Mouse (Mus musculus): Measurements from ENCODE around the gene Tshb.

The Tshb gene

DNA sequence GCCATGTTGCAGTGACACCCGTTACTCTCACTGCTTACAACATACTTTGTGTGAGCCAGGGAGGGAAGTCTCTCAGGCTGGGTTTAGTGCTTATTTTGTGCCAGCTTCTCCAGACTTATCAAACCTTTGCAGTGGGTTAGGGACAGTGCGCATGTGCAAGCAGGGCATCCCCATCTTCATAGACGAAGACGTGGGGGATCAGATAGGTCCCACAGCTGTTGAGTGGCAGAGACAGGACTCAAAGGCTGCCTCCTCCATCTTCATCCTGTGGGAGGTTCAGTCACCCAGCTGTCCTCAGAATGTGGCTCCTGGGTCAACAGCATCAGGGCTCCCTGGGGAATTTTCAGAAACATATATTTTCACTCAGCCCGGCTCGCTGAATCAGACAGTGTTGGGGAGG, 46.1 kb downstream of the Tshb start:
- DNase-seq, result no peak

DNA sequence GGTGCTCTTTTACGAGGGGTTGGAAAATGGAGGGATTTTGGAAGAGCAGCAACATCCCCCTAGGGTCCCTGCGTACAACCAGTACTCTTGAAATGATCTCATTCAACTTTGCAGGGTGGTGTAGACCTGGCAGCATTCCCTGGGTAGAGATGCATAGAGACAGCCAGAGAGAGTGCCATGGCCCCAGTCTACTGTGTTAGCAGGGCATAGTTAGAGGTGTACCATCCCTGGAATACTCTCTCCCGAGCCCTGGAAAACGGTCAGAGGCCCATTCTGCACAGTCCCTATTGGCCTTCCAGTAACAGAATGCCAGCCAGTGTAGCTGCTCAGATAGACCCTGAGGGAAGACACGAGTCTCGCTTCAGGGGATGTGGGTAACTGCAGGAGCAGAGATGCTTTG, 46.9 kb downstream of the Tshb start:
- DNase-seq, result peak; percentile 46

DNA sequence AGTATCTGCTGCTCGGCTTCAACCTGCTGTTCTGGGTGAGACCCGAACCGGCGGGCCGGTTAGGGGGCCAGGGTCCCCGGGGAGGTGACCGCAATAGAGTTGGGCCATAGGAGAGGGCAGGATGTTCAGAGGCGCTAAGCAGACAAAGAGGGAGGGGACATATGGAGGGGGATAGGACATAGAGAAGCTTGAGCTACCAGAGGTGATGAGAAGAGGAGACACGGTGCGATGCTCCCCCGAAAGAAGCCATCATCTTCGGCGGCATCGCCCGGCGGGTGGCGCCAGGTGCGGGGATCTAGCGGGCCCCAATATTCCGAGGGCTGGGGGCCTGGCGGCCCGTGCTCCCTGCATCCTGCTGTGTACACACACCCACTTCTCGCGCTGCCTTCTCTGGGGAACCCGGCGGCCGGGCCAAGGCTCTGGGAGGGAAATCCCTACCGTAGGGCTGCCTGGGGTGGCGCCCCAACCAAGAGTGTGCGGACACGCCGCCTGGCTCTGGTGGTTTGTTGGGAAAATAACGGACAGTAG, 47.4 kb downstream of the Tshb start:
- DNase-seq, result peak; percentile 45

- DNase-seq, result peak; percentile 65
These were observed 48.0 kb downstream of the Tshb start, which contains the start of gene Tspan2 for GRCm38 (mm10) chr3:102734313-102735030. Gene Tspan2 (plus strand): TSS chr3:102734529.

- no peak for DNase-seq
These were observed 48.6 kb downstream of the Tshb start for GRCm38 (mm10) chr3:102733936-102734312.

DNA sequence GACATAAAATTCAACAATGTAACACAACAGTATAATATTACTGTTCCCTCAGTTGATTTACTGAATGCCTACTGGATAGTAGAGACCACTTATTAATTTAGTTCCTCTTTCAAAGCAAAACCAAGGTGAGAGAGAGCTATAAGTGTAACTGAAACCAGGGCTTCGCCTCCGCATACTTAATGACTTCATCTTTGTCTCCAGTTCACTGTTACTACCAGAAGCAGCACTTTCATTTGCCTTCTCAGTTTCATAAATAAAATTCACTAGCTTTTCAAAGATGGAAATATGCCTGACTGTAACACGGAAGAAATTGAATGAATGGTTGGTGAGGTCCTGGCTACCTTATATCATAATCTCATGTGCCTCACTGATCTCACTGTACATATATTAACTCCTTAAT, 49.5 kb downstream of the Tshb start:
- no peak for DNase-seq

DNA sequence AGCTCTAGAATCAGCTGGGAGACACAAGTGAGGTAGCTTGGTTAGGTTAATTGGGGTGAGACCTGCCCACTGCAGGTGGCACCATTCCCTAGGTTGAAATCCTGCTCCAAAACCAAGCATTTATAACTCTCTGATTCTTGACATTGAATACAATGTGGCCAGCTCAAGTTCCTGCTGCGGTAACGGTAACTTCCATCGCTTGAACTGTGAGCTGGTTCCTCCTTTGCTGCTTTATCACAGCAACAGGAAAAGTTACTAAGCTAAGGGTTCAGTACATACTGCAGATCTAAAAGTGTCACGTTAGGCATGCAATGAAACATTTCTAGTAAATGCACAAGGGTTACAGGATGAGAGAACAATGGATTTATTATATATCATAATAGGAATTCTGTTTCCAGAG, 49.9 kb downstream of the Tshb start:
- no peak for DNase-seq

- DNase-seq, result no peak
These were observed 51.4 kb downstream of the Tshb start for GRCm38 (mm10) chr3:102731112-102731511.

GRCm38 (mm10) chr3:102729416-102729815, 53.1 kb downstream of the Tshb start:
- no peak for DNase-seq

All from cerebellum, adult 9-11 months (tissue).